Mouse (Mus musculus): ENCODE measurements around the gene Naa20. TPM values are rescaled to one million over a fixed set of nuclear protein-coding genes. Genes with fewer than 3 reads are reported as not detected.

The Naa20 gene
- polyA plus RNA-seq, 1 experiment from 2014 or later, result 126 TPM

GRCm38 (mm10) chr2:145936975-145937374, 35.1 kb downstream of the Naa20 start:
- no peak overlapping the region for H3K27ac ChIP-seq
- WGBS, result 86% methylated on average over 8 of the region's 8 CpGs
- H3K4me3 ChIP-seq, result no peak overlapping the region
- H3K4me1 ChIP-seq, result peaks cover 9% of the 10 kb centered on the region
- no peak for ATAC-seq (ENCODE audit: low FRiP score, low read depth)
- no peaks in the 10 kb centered on the region for H3K9me3 ChIP-seq
- no peak overlapping the region for H3K9ac ChIP-seq
- H3K4me2 ChIP-seq (replicated peaks), result no peak overlapping the region
- H3K27me3 ChIP-seq (replicated peaks), result no peaks in the 10 kb centered on the region
- peaks cover 7% of the 10 kb centered on the region; the same call in 1 of the 2 replicates for H3K36me3 ChIP-seq

GRCm38 (mm10) chr2:145941403-145941802, 39.5 kb downstream of the Naa20 start:
- no peak overlapping the region for H3K4me3 ChIP-seq
- no peaks in the 10 kb centered on the region for H3K9me3 ChIP-seq
- no peak overlapping the region for H3K9ac ChIP-seq
- no peak overlapping the region for H3K27ac ChIP-seq
- no peaks in the 10 kb centered on the region for H3K27me3 ChIP-seq (replicated peaks)
- no peak for ATAC-seq (ENCODE audit: low FRiP score, low read depth)
- no peak overlapping the region for H3K4me2 ChIP-seq (replicated peaks)
- WGBS, result 70% methylated on average over 3 of the region's 3 CpGs
- peaks cover 3% of the 10 kb centered on the region; the same call in 1 of the 2 replicates for H3K4me1 ChIP-seq
- no peaks in the 10 kb centered on the region for H3K36me3 ChIP-seq

GRCm38 (mm10) chr2:145944286-145944685, 42.4 kb downstream of the Naa20 start:
- H3K4me1 ChIP-seq, result peaks cover 7% of the 10 kb centered on the region
- no peaks in the 10 kb centered on the region for H3K9me3 ChIP-seq
- no peak overlapping the region for H3K4me2 ChIP-seq (replicated peaks)
- H3K4me3 ChIP-seq, result no peak overlapping the region
- 59% methylated on average over 3 of the region's 3 CpGs for WGBS
- H3K27ac ChIP-seq, result no peak overlapping the region
- no peaks in the 10 kb centered on the region for H3K36me3 ChIP-seq
- ATAC-seq (ENCODE audit: low FRiP score, low read depth), result no peak
- no peak overlapping the region for H3K9ac ChIP-seq
- H3K27me3 ChIP-seq (replicated peaks), result no peaks in the 10 kb centered on the region

- Histone ChIP-seq H3K9me3 (no peaks in the 10 kb centered on the region), H3K4me3 (no peak overlapping the region), H3K27ac (0 out of 2 replicates have a peak overlapping the region, but pooled peaks have one; percentile 3), H3K36me3 (no peaks in the 10 kb centered on the region), H3K9ac (no peak overlapping the region), H3K4me1 (peaks cover 21% of the 10 kb centered on the region), H3K4me2 (replicated peaks) (no peak overlapping the region), H3K27me3 (replicated peaks) (no peaks in the 10 kb centered on the region)
- no peak for ATAC-seq (ENCODE audit: low FRiP score, low read depth)
- 81% methylated on average over 7 of the region's 7 CpGs for WGBS
Observed at GRCm38 (mm10) chr2:145948402-145948954, 46.6 kb downstream of the Naa20 start.

- ATAC-seq (ENCODE audit: low FRiP score, low read depth), result peak; percentile 78
- Histone ChIP-seq H3K4me3 (no peak overlapping the region), H3K27ac (0 out of 2 replicates have a peak overlapping the region, but pooled peaks have one; percentile 17), H3K4me2 (replicated peaks) (no peak overlapping the region), H3K9ac (no peak overlapping the region), H3K4me1 (peaks cover 19% of the 10 kb centered on the region), H3K27me3 (replicated peaks) (no peaks in the 10 kb centered on the region), H3K9me3 (no peaks in the 10 kb centered on the region), H3K36me3 (no peaks in the 10 kb centered on the region)
- WGBS, result 19% methylated on average over 11 of the region's 11 CpGs
Observed at GRCm38 (mm10) chr2:145949475-145950068, 47.7 kb downstream of the Naa20 start.

- Histone ChIP-seq H3K36me3 (no peaks in the 10 kb centered on the region), H3K27me3 (replicated peaks) (no peaks in the 10 kb centered on the region), H3K4me2 (replicated peaks) (no peak overlapping the region), H3K4me1 (peaks cover 19% of the 10 kb centered on the region), H3K9me3 (no peaks in the 10 kb centered on the region), H3K27ac (no peak overlapping the region), H3K4me3 (no peak overlapping the region), H3K9ac (no peak overlapping the region)
- 16% methylated on average over 10 of the region's 10 CpGs for WGBS
- no peak for ATAC-seq (ENCODE audit: low FRiP score, low read depth)
Observed at GRCm38 (mm10) chr2:145950239-145950638, 48.3 kb downstream of the Naa20 start.

GRCm38 (mm10) chr2:145952726-145953125, 50.8 kb downstream of the Naa20 start:
- no peak for ATAC-seq (ENCODE audit: low FRiP score, low read depth)
- Histone ChIP-seq H3K4me1 (peaks cover 19% of the 10 kb centered on the region), H3K27me3 (replicated peaks) (no peaks in the 10 kb centered on the region), H3K4me2 (replicated peaks) (no peak overlapping the region), H3K36me3 (no peaks in the 10 kb centered on the region), H3K9me3 (no peaks in the 10 kb centered on the region), H3K9ac (no peak overlapping the region), H3K27ac (no peak overlapping the region), H3K4me3 (no peak overlapping the region)
- 58% methylated on average over 5 of the region's 5 CpGs for WGBS

- Histone ChIP-seq H3K27ac (no peak overlapping the region), H3K9me3 (no peaks in the 10 kb centered on the region), H3K4me1 (peaks cover 10% of the 10 kb centered on the region), H3K27me3 (replicated peaks) (no peaks in the 10 kb centered on the region), H3K36me3 (no peaks in the 10 kb centered on the region), H3K4me2 (replicated peaks) (no peak overlapping the region), H3K4me3 (no peak overlapping the region), H3K9ac (no peak overlapping the region)
- WGBS, result 38% methylated on average over 10 of the region's 10 CpGs
- no peak for ATAC-seq (ENCODE audit: low FRiP score, low read depth)
Observed at GRCm38 (mm10) chr2:145955844-145956243, 53.9 kb downstream of the Naa20 start.

GRCm38 (mm10) chr2:145956318-145956717, 54.4 kb downstream of the Naa20 start:
- no peak overlapping the region for H3K9ac ChIP-seq
- H3K36me3 ChIP-seq, result no peaks in the 10 kb centered on the region
- H3K27ac ChIP-seq, result no peak overlapping the region
- H3K4me3 ChIP-seq, result no peak overlapping the region
- no peaks in the 10 kb centered on the region for H3K27me3 ChIP-seq (replicated peaks)
- peaks cover 9% of the 10 kb centered on the region; the same call in 1 of the 2 replicates for H3K4me1 ChIP-seq
- no peak for ATAC-seq (ENCODE audit: low FRiP score, low read depth)
- no peaks in the 10 kb centered on the region for H3K9me3 ChIP-seq
- 54% methylated on average over 5 of the region's 5 CpGs for WGBS
- no peak overlapping the region for H3K4me2 ChIP-seq (replicated peaks)

GRCm38 (mm10) chr2:145957450-145957849, 55.6 kb downstream of the Naa20 start:
- Histone ChIP-seq H3K9ac (no peak overlapping the region), H3K9me3 (no peaks in the 10 kb centered on the region), H3K4me2 (replicated peaks) (no peak overlapping the region), H3K27me3 (replicated peaks) (no peaks in the 10 kb centered on the region), H3K36me3 (no peaks in the 10 kb centered on the region), H3K4me1 (peaks cover 9% of the 10 kb centered on the region; the same call in 1 of the 2 replicates), H3K27ac (no peak overlapping the region), H3K4me3 (no peak overlapping the region)
- no peak for ATAC-seq (ENCODE audit: low FRiP score, low read depth)
- 13% methylated on average over 4 of the region's 4 CpGs for WGBS

GRCm38 (mm10) chr2:145958097-145958496, 56.2 kb downstream of the Naa20 start:
- Histone ChIP-seq H3K27me3 (replicated peaks) (no peaks in the 10 kb centered on the region), H3K4me1 (peaks cover 9% of the 10 kb centered on the region; the same call in 1 of the 2 replicates), H3K36me3 (no peaks in the 10 kb centered on the region), H3K4me3 (no peak overlapping the region), H3K9ac (no peak overlapping the region), H3K4me2 (replicated peaks) (no peak overlapping the region), H3K27ac (no peak overlapping the region), H3K9me3 (no peaks in the 10 kb centered on the region)
- WGBS, result 49% methylated on average over 6 of the region's 6 CpGs
- 0 out of 2 replicates have a peak, but pooled peaks have one; percentile 4 for ATAC-seq (ENCODE audit: low FRiP score, low read depth)

GRCm38 (mm10) chr2:145958551-145958950, 56.7 kb downstream of the Naa20 start:
- H3K27me3 ChIP-seq (replicated peaks), result no peaks in the 10 kb centered on the region
- no peak overlapping the region for H3K4me2 ChIP-seq (replicated peaks)
- H3K4me3 ChIP-seq, result no peak overlapping the region
- no peak overlapping the region for H3K27ac ChIP-seq
- H3K36me3 ChIP-seq, result no peaks in the 10 kb centered on the region
- no peaks in the 10 kb centered on the region for H3K9me3 ChIP-seq
- no peak overlapping the region for H3K9ac ChIP-seq
- peaks cover 9% of the 10 kb centered on the region; the same call in 1 of the 2 replicates for H3K4me1 ChIP-seq
- ATAC-seq (ENCODE audit: low FRiP score, low read depth), result peak; percentile 84
- WGBS, result 26% methylated on average over 7 of the region's 7 CpGs

GRCm38 (mm10) chr2:145961861-145962260, 60.0 kb downstream of the Naa20 start:
- Histone ChIP-seq H3K4me3 (no peak overlapping the region), H3K27me3 (replicated peaks) (no peaks in the 10 kb centered on the region), H3K27ac (no peak overlapping the region), H3K9me3 (no peaks in the 10 kb centered on the region), H3K9ac (no peak overlapping the region), H3K4me2 (replicated peaks) (no peak overlapping the region), H3K36me3 (no peaks in the 10 kb centered on the region), H3K4me1 (peaks cover 9% of the 10 kb centered on the region; the same call in 1 of the 2 replicates)
- WGBS, result 88% methylated on average over 5 of the region's 5 CpGs
- no peak for ATAC-seq (ENCODE audit: low FRiP score, low read depth)

All from neural tube, embryonic 12.5 days (tissue).